Comparison of ENCODE assay signal across 13 mouse cellular contexts in the genomic region with DNA sequence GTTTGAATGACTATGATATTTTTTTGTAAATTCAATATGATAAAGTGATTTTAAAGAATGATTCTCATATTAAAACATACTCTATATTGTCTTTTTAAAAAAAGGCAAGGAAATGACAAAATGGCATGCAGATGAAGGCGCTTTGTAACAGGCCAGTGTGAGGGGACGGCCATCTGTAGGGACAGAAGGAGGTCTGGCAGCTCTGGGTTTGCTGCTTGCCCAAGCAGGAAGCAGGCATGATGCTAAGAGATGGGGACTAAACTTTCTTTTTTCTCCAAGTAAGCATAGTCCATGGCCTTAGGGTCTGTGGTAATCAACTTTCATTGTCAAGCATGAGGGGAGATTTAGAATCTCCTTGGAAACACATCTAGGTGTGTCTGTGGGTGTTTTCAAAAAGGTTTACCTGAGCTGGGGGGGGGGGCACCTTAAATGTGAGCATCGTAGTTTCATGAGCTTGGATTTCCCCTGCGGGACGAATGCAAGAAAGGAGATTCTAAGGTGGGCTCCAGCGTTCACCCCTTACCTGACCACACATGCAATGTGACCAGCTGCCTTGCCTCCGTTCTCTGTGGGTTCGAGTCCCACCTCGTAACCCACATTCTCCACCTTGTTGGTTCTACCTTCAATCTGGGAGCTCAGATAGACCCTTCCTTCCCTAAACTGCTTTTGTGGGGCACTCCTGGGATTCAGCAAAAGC. TPM values are rescaled to one million over a fixed set of nuclear protein-coding genes. Genes with fewer than 3 reads are reported as not detected.
DNase-seq lines count a peak whose midpoint lies in the region; ATAC-seq lines count a peak whose summit lies in the region.
"Had no signal": no experiment of that assay in that cellular context is flagged by ENCODE, and none has a peak within 500 bp of the region (broad histone marks: within the 10 kb centered on the region; RNA-seq: fewer than 3 reads in every experiment).

No protein-coding gene starts in this region.

- H3K27ac ChIP-seq in heart, embryonic 11.5 days (ENCODE audit: low read depth, low read length), result 0 out of 2 replicates have a peak overlapping the region, but pooled peaks have one; percentile 12
- peak overlapping the region; percentile 59 for H3K27ac ChIP-seq in kidney, embryonic 16.5 days (ENCODE audit: low read length)
- peak overlapping the region; percentile 69 for H3K27ac ChIP-seq in limb, embryonic 12.5 days
- peak overlapping the region; percentile 36; the same call in 1 of the 2 replicates for H3K27ac ChIP-seq in stomach, embryonic 14.5 days (ENCODE audit: low read length)
- H3K27ac ChIP-seq: layer of hippocampus, adult 2 months had no signal

- ATAC-seq in heart, embryonic 11.5 days (replicated peaks; ENCODE audit: insufficient number of reproducible peaks, low FRiP score, low TSS enrichment), result no peak
- ATAC-seq in kidney, embryonic 16.5 days (ENCODE audit: low FRiP score, low TSS enrichment), result no peak
- no peak for ATAC-seq in limb, embryonic 12.5 days (ENCODE audit: insufficient number of reproducible peaks, insufficient read depth, low FRiP score, low TSS enrichment, low read depth)
- no peak for ATAC-seq in stomach, embryonic 14.5 days (ENCODE audit: insufficient number of reproducible peaks, insufficient read depth, low FRiP score, low read depth)
- ATAC-seq: forebrain, embryonic 14.5 days had no signal

- peaks cover 19% of the 10 kb centered on the region for H3K4me1 ChIP-seq in heart, embryonic 11.5 days (ENCODE audit: control insufficient read depth, insufficient read depth, low read length)
- peaks cover 21% of the 10 kb centered on the region for H3K4me1 ChIP-seq in kidney, embryonic 16.5 days (ENCODE audit: insufficient read depth, low read length)
- peaks cover 61% of the 10 kb centered on the region for H3K4me1 ChIP-seq in limb, embryonic 12.5 days (replicated peaks)
- H3K4me1 ChIP-seq in stomach, embryonic 14.5 days (ENCODE audit: control insufficient read depth, insufficient read depth, low read length), result peaks cover 18% of the 10 kb centered on the region

- 88% methylated on average over 9 of the region's 9 CpGs for WGBS in heart, embryonic 11.5 days (ENCODE audit: insufficient replicate concordance)
- 90% methylated on average over 9 of the region's 9 CpGs for WGBS in kidney, embryonic 16.5 days
- WGBS in limb, embryonic 12.5 days, result 88% methylated on average over 9 of the region's 9 CpGs
- WGBS in stomach, embryonic 14.5 days, result 90% methylated on average over 9 of the region's 9 CpGs

- H3K27me3 ChIP-seq in heart, embryonic 11.5 days (ENCODE audit: control insufficient read depth, insufficient read depth, low read length), result no peaks in the 10 kb centered on the region
- H3K27me3 ChIP-seq in kidney, embryonic 16.5 days (ENCODE audit: insufficient read depth, low read length), result no peaks in the 10 kb centered on the region
- H3K27me3 ChIP-seq in limb, embryonic 12.5 days, result no peaks in the 10 kb centered on the region
- no peaks in the 10 kb centered on the region for H3K27me3 ChIP-seq in stomach, embryonic 14.5 days (ENCODE audit: control insufficient read depth, insufficient read depth, low read length)

- H3K4me2 ChIP-seq in heart, embryonic 11.5 days, result no peak overlapping the region
- H3K4me2 ChIP-seq in kidney, embryonic 16.5 days (replicated peaks; ENCODE audit: low read depth, low read length), result no peak overlapping the region
- H3K4me2 ChIP-seq in limb, embryonic 12.5 days, result no peak overlapping the region
- H3K4me2 ChIP-seq in stomach, embryonic 14.5 days (replicated peaks; ENCODE audit: low read depth, low read length), result no peak overlapping the region

- 0 out of 2 replicates have a peak, but pooled peaks cover 3% of the 10 kb centered on the region for H3K36me3 ChIP-seq in heart, embryonic 11.5 days (ENCODE audit: control insufficient read depth, insufficient read depth, low read length)
- peaks cover 14% of the 10 kb centered on the region for H3K36me3 ChIP-seq in kidney, embryonic 16.5 days (ENCODE audit: insufficient read depth, low read length)
- peaks cover 7% of the 10 kb centered on the region for H3K36me3 ChIP-seq in limb, embryonic 12.5 days
- no peaks in the 10 kb centered on the region for H3K36me3 ChIP-seq in stomach, embryonic 14.5 days (ENCODE audit: control insufficient read depth, insufficient read depth, low read length)

- no peak overlapping the region for H3K9ac ChIP-seq in heart, embryonic 11.5 days (ENCODE audit: low read depth, low read length)
- no peak overlapping the region; the same call in 1 of the 2 replicates for H3K9ac ChIP-seq in kidney, embryonic 16.5 days (replicated peaks; ENCODE audit: low read length)
- no peak overlapping the region for H3K9ac ChIP-seq in limb, embryonic 12.5 days (replicated peaks)
- H3K9ac ChIP-seq in stomach, embryonic 14.5 days (replicated peaks; ENCODE audit: low read depth, low read length), result no peak overlapping the region

- no peak for DNase-seq in heart, postnatal 4 days
- DNase-seq in kidney, postnatal 4 days, result no peak
- DNase-seq in urinary bladder, postnatal 10 days (ENCODE audit: low spot score), result no peak
- DNase-seq: liver; right cerebral cortex, postnatal 25 days had no signal

- H3K9me3 ChIP-seq in heart, embryonic 11.5 days (replicated peaks; ENCODE audit: control insufficient read depth, low read length), result no peaks in the 10 kb centered on the region
- no peaks in the 10 kb centered on the region for H3K9me3 ChIP-seq in kidney, embryonic 16.5 days (ENCODE audit: low read length)
- H3K9me3 ChIP-seq in limb, embryonic 12.5 days, result no peaks in the 10 kb centered on the region
- H3K9me3 ChIP-seq in stomach, embryonic 14.5 days (ENCODE audit: control insufficient read depth, low read depth, low read length), result no peaks in the 10 kb centered on the region

- H3K4me3 ChIP-seq in heart, embryonic 11.5 days (ENCODE audit: low read depth, low read length), result no peak overlapping the region
- no peak overlapping the region for H3K4me3 ChIP-seq in kidney, embryonic 16.5 days (ENCODE audit: low read length)
- no peak overlapping the region for H3K4me3 ChIP-seq in limb, embryonic 12.5 days (replicated peaks)
- no peak overlapping the region for H3K4me3 ChIP-seq in stomach, embryonic 14.5 days (ENCODE audit: low read depth, low read length)
- H3K4me3 ChIP-seq: layer of hippocampus, adult 2 months had no signal

RNA-seq across cellular contexts. Expression of a gene that starts 26.1 kb away (rescaled TPM):
- polyA plus RNA-seq in heart, embryonic 11.5 days (2014; fragmentation: Nextera tagmentation; extraction: Ambion mirVana), result 1.0 and 1.1 TPM in 2 replicates
- total RNA-seq in heart, postnatal 4 days (2021), result under 1 TPM; 0.67 to 0.70 TPM
- 0.55 and 0.74 TPM in 2 replicates for polyA plus RNA-seq in kidney, embryonic 16.5 days (2015; fragmentation: Nextera tagmentation; extraction: Ambion mirVana)
- 1.0 TPM in 2 replicates for polyA plus RNA-seq in limb, embryonic 12.5 days (2016; fragmentation: Nextera tagmentation; extraction: Ambion mirVana)
- 0.95 and 1.0 TPM in 2 replicates for polyA plus RNA-seq in stomach, embryonic 14.5 days (2014; fragmentation: Nextera tagmentation; extraction: Ambion mirVana)
- total RNA-seq: granulocyte monocyte progenitor cell, adult 5-6 weeks; neutrophil, adult 5-6 weeks had no signal

Comparison
In these comparisons a context has a peak if more than half of its experiments do, and no peak if none do; other contexts are left out.
1. H3K27ac ChIP-seq: peak in every context shown above with its lines; median percentile 69 in limb, embryonic 12.5 days; 59 in kidney, embryonic 16.5 days; 36 in stomach, embryonic 14.5 days; 12 in heart, embryonic 11.5 days.